Mouse (Mus musculus) ES-Bruce4 (cell line): Measurements from ENCODE around the gene Hecw2.

Experiments
- CTCF ChIP-seq: IDR thresholded peaks from one replicate; pipeline ENCODE4 v1.8.1; 2011; ENCODE audit warnings: low read depth, low read length
- POLR2A ChIP-seq: IDR thresholded peaks from one replicate; pipeline ENCODE4 v1.8.1; 2011; ENCODE audit warnings: low read length; ENCODE audit not compliant: insufficient read depth

- TF ChIP-seq CTCF (no peak), POLR2A (no peak)
These were observed 47.8 kb upstream of the Hecw2 start for GRCm38 (mm10) chr1:54242722-54243121.
